Mouse (Mus musculus) heart, postnatal 14 days (tissue): ENCODE measurements around the gene Mrgprg. TPM values are rescaled to one million over a fixed set of nuclear protein-coding genes. Genes with fewer than 3 reads are reported as not detected.

Source experiments
- microRNA-seq, 2 experiments: library from miRNA; unstranded; fragments of <30 nt; microRNA quantifications; one replicate each; pipeline ENCODE4 v1.2.0; 2021 to 2022
- total RNA-seq, 2 experiments: library from RNA; stranded (reverse); gene quantifications; 2 replicates each; pipeline ENCODE4 v1.2.3; 2021

The Mrgprg gene
- total RNA-seq, 2 experiments from 2014 or later = not detected

Small RNAs within 50 kb of the gene (microRNA-seq; reads per million reads assigned to microRNA genes)
- 0 reads per million in 2 experiments for gene Gm22064

Other genes starting within 250 kb of the Mrgprg start
- 100 to 1,000 TPM; 168 to 178 TPM for gene Nap1l4, start 217.9 kb downstream of the Mrgprg start, total RNA-seq
- 10 to 100 TPM; 20.0 to 21.2 TPM for gene Cars, start 166.9 kb downstream of the Mrgprg start, total RNA-seq
- gene Tnfrsf26, start 138.3 kb downstream of the Mrgprg start, total RNA-seq = under 1 TPM; 0.71 to 0.76 TPM
- 1 to 10 TPM; 2.5 to 2.9 TPM for gene Tnfrsf22, start 117.3 kb downstream of the Mrgprg start, total RNA-seq
- gene Tnfrsf23, start 81.1 kb downstream of the Mrgprg start, total RNA-seq = 1 to 10 TPM; 1.4 to 1.5 TPM
- 10 to 100 TPM; 18.5 to 21.9 TPM for gene Osbpl5, start 10.0 kb downstream of the Mrgprg start, total RNA-seq
- gene Mrgpre, start 17.5 kb upstream of the Mrgprg start, total RNA-seq = 1 to 10 TPM; 1.5 to 1.8 TPM
- 1 to 10 TPM; 5.8 to 6.4 TPM for gene Nadsyn1, start 55.9 kb upstream of the Mrgprg start, total RNA-seq
- 1 to 10 TPM; 6.1 to 7.4 TPM for gene Dhcr7, start 56.2 kb upstream of the Mrgprg start, total RNA-seq
- gene Gm498, start 99.8 kb upstream of the Mrgprg start, total RNA-seq = not detected
- gene Shank2, start 234.9 kb upstream of the Mrgprg start, total RNA-seq = under 1 TPM; 0.44 to 0.65 TPM